In genomic region chr6:52185834-52186233, GRCm38 (mm10) we compare ENCODE assay signal across 19 mouse cellular contexts. TPM values are rescaled to one million over a fixed set of nuclear protein-coding genes. Genes with fewer than 3 reads are reported as not detected.
DNase-seq lines count a peak whose midpoint lies in the region; ATAC-seq and TF ChIP-seq lines count a peak whose summit lies in the region.
"Had no signal": no experiment of that assay in that cellular context is flagged by ENCODE, and none has a peak within 500 bp of the region (broad histone marks: within the 10 kb centered on the region; RNA-seq: fewer than 3 reads in every experiment).

No protein-coding gene starts in this region.

- H3K9me3 ChIP-seq in forebrain, embryonic 11.5 days (ENCODE audit: control insufficient read depth, low read length), result no peaks in the 10 kb centered on the region
- H3K9me3 ChIP-seq in forebrain, embryonic 16.5 days (ENCODE audit: control insufficient read depth, low read length), result no peaks in the 10 kb centered on the region; the same call in 1 of the 2 replicates
- no peaks in the 10 kb centered on the region for H3K9me3 ChIP-seq in heart, embryonic 11.5 days (replicated peaks; ENCODE audit: control insufficient read depth, low read length)
- H3K9me3 ChIP-seq: limb, embryonic 12.5 days; midbrain, embryonic 13.5 days had no signal

- H3K4me1 ChIP-seq in forebrain, embryonic 11.5 days (replicated peaks; ENCODE audit: control insufficient read depth, insufficient read depth, low read length), result no peaks in the 10 kb centered on the region
- no peaks in the 10 kb centered on the region; the same call in 1 of the 2 replicates for H3K4me1 ChIP-seq in forebrain, embryonic 16.5 days (replicated peaks; ENCODE audit: control insufficient read depth, insufficient read depth, low read length)
- H3K4me1 ChIP-seq in brown adipose tissue, adult 24 weeks (ENCODE audit: control insufficient read depth, insufficient read depth, insufficient read length, low read length), result peaks cover 28% of the 10 kb centered on the region
- H3K4me1 ChIP-seq in heart, adult 2 months (ENCODE audit: control insufficient read depth, insufficient read depth, low read length), result no peaks in the 10 kb centered on the region
- no peaks in the 10 kb centered on the region for H3K4me1 ChIP-seq in heart, embryonic 11.5 days (ENCODE audit: control insufficient read depth, insufficient read depth, low read length)

- H3K4me3 ChIP-seq in forebrain, embryonic 11.5 days (ENCODE audit: low read depth, low read length), result no peak overlapping the region
- H3K4me3 ChIP-seq in forebrain, embryonic 16.5 days (replicated peaks; ENCODE audit: low read length), result no peak overlapping the region
- H3K4me3 ChIP-seq in brown adipose tissue, adult 24 weeks (ENCODE audit: insufficient read depth, low read depth, low read length), result no peak overlapping the region
- no peak overlapping the region for H3K4me3 ChIP-seq in gastrocnemius, adult 2 months
- no peak overlapping the region for H3K4me3 ChIP-seq in heart, adult 2 months
- H3K4me3 ChIP-seq in heart, embryonic 11.5 days (ENCODE audit: low read depth, low read length), result no peak overlapping the region
- H3K4me3 ChIP-seq: midbrain, embryonic 13.5 days had no signal

- no peak for TF ChIP-seq EP300 in heart, adult 2 months (IDR thresholded peaks at IDR 0.05; ENCODE audit: insufficient read depth, low read depth, low read length)

- H3K27ac ChIP-seq in forebrain, embryonic 11.5 days (ENCODE audit: low read depth, low read length), result no peak overlapping the region
- H3K27ac ChIP-seq in forebrain, embryonic 16.5 days (ENCODE audit: low read length), result no peak overlapping the region
- H3K27ac ChIP-seq in brown adipose tissue, adult 24 weeks (replicated peaks; ENCODE audit: low read depth, low read length), result 0 out of 2 replicates have a peak overlapping the region, but pooled peaks have one; percentile 16
- no peak overlapping the region for H3K27ac ChIP-seq in gastrocnemius, adult 2 months
- H3K27ac ChIP-seq in heart, adult 2 months, result no peak overlapping the region
- H3K27ac ChIP-seq in heart, embryonic 11.5 days (ENCODE audit: low read depth, low read length), result no peak overlapping the region
- H3K27ac ChIP-seq: limb, embryonic 12.5 days; liver, embryonic 14.5 days; macrophage; midbrain, embryonic 13.5 days had no signal

- peak; percentile 46 for DNase-seq in forebrain, embryonic 11.5 days (ENCODE audit: low spot score)
- DNase-seq in kidney, adult 18-20 months, result peak; percentile 37
- peak; percentile 32 to 59 for DNase-seq in kidney, postnatal 25 days
- no peak for DNase-seq in gastrocnemius, adult 2 months
- no peak for DNase-seq in heart, adult 2 months
- DNase-seq: cerebellum, adult 9-10 months; heart, adult 18-20 months; right cerebral cortex, postnatal 4 days; thymus, postnatal 25 days had no signal

- intact Hi-C loops in gastrocnemius, adult 2 months (cut with DNase I), result no loop called here
- intact Hi-C loops in heart, adult 2 months (cut with DNase I), result no loop called here

- H3K4me2 ChIP-seq in forebrain, embryonic 11.5 days (ENCODE audit: low read depth, low read length, severe bottlenecking), result no peak overlapping the region
- no peak overlapping the region for H3K4me2 ChIP-seq in forebrain, embryonic 16.5 days (ENCODE audit: low read length)
- H3K4me2 ChIP-seq in heart, embryonic 11.5 days, result no peak overlapping the region
- H3K4me2 ChIP-seq: midbrain, embryonic 13.5 days had no signal

- WGBS in forebrain, embryonic 11.5 days, result 6% methylated on average over 3 of the region's 3 CpGs
- 5% methylated on average over 3 of the region's 3 CpGs for WGBS in forebrain, embryonic 16.5 days
- WGBS in heart, adult 2 months, result 22% methylated on average over 3 of the region's 3 CpGs
- WGBS in heart, embryonic 11.5 days (ENCODE audit: insufficient replicate concordance), result 14% methylated on average over 3 of the region's 3 CpGs

- TF ChIP-seq POLR2A in heart, adult 2 months (IDR thresholded peaks at IDR 0.05; ENCODE audit: insufficient read depth, low read depth, low read length), result no peak

- no peaks in the 10 kb centered on the region for H3K36me3 ChIP-seq in forebrain, embryonic 11.5 days (ENCODE audit: control insufficient read depth, insufficient read depth, low read length)
- no peaks in the 10 kb centered on the region for H3K36me3 ChIP-seq in forebrain, embryonic 16.5 days (ENCODE audit: control insufficient read depth, insufficient read depth)
- H3K36me3 ChIP-seq in heart, adult 2 months (ENCODE audit: control insufficient read depth, insufficient read depth, low read length), result no peaks in the 10 kb centered on the region
- H3K36me3 ChIP-seq in heart, embryonic 11.5 days (ENCODE audit: control insufficient read depth, insufficient read depth, low read length), result no peaks in the 10 kb centered on the region
- H3K36me3 ChIP-seq: midbrain, embryonic 13.5 days had no signal

- no peak for TF ChIP-seq CTCF in gastrocnemius, adult 2 months (IDR thresholded peaks at IDR 0.05)
- TF ChIP-seq CTCF in heart, adult 2 months (IDR thresholded peaks at IDR 0.05), result no peak

- H3K79me2 ChIP-seq in heart, adult 2 months (replicated peaks; ENCODE audit: control insufficient read depth, insufficient read depth, low read length), result no peaks in the 10 kb centered on the region

- no peak for ATAC-seq in forebrain, embryonic 11.5 days (replicated peaks; ENCODE audit: low FRiP score)
- no peak for ATAC-seq in forebrain, embryonic 16.5 days
- no peak for ATAC-seq in heart, embryonic 11.5 days (replicated peaks; ENCODE audit: insufficient number of reproducible peaks, low FRiP score, low TSS enrichment)
- ATAC-seq: forebrain, embryonic 14.5 days; midbrain, embryonic 13.5 days had no signal

- no peak overlapping the region for H3K9ac ChIP-seq in forebrain, embryonic 11.5 days (ENCODE audit: low read length)
- no peak overlapping the region for H3K9ac ChIP-seq in forebrain, embryonic 16.5 days (replicated peaks; ENCODE audit: low read depth, low read length)
- H3K9ac ChIP-seq in heart, adult 2 months (ENCODE audit: low read depth, low read length), result no peak overlapping the region
- no peak overlapping the region for H3K9ac ChIP-seq in heart, embryonic 11.5 days (ENCODE audit: low read depth, low read length)
- H3K9ac ChIP-seq: limb, embryonic 12.5 days; liver, embryonic 14.5 days; midbrain, embryonic 13.5 days had no signal

- peaks cover 100% of the 10 kb centered on the region for H3K27me3 ChIP-seq in forebrain, embryonic 11.5 days (ENCODE audit: control insufficient read depth, insufficient read depth, low read length)
- peaks cover 98% of the 10 kb centered on the region for H3K27me3 ChIP-seq in forebrain, embryonic 16.5 days (replicated peaks; ENCODE audit: control insufficient read depth, insufficient read depth, low read length)
- H3K27me3 ChIP-seq in heart, adult 2 months (ENCODE audit: control insufficient read depth, insufficient read depth, low read length), result peaks cover 18% of the 10 kb centered on the region
- peaks cover 100% of the 10 kb centered on the region for H3K27me3 ChIP-seq in heart, embryonic 11.5 days (ENCODE audit: control insufficient read depth, insufficient read depth, low read length)

RNA-seq across cellular contexts. Expression of gene Hoxa4, which starts 5.7 kb away (rescaled TPM):
- polyA plus RNA-seq in forebrain, embryonic 11.5 days (2014; fragmentation: Nextera tagmentation; extraction: Ambion mirVana), result not detected in 2 replicates
- polyA plus RNA-seq in forebrain, embryonic 16.5 days (2015; fragmentation: Nextera tagmentation; extraction: Ambion mirVana), result not detected in 2 replicates
- 14.0 and 26.4 TPM in 2 replicates for polyA plus RNA-seq in brown adipose tissue, adult 24 weeks (2012; ENCODE audit: insufficient read depth, insufficient read length, missing spikeins)
- 1 to 10 TPM; 2.7 to 3.3 TPM for total RNA-seq in gastrocnemius, adult 2 months (2021)
- under 1 TPM; 0.14 to 0.34 TPM for total RNA-seq in heart, adult 2 months (2021)
- polyA plus RNA-seq in heart, adult 2 months (2012; rRNA removed), result 0.76 and 0.84 TPM in 2 replicates
- polyA plus RNA-seq in heart, embryonic 11.5 days (2014; fragmentation: Nextera tagmentation; extraction: Ambion mirVana), result 0.68 and 1.4 TPM in 2 replicates
- total RNA-seq: layer of hippocampus, postnatal 25 days had no signal
- polyA plus RNA-seq: forebrain, embryonic 14.5 days; midbrain, embryonic 13.5 days had no signal

RNA-seq across cellular contexts. Expression of gene 5730596B20Rik, which starts 8.5 kb away (rescaled TPM):
- polyA plus RNA-seq in forebrain, embryonic 11.5 days (2014; fragmentation: Nextera tagmentation; extraction: Ambion mirVana), result not detected in 2 replicates
- not detected in 2 replicates for polyA plus RNA-seq in forebrain, embryonic 16.5 days (2015; fragmentation: Nextera tagmentation; extraction: Ambion mirVana)
- not detected in 2 replicates for polyA plus RNA-seq in brown adipose tissue, adult 24 weeks (2012; ENCODE audit: insufficient read depth, insufficient read length, missing spikeins)
- under 1 TPM in 1 of 2 experiments, not detected in 1; 0.10 TPM for total RNA-seq in gastrocnemius, adult 2 months (2021)
- not detected for total RNA-seq in heart, adult 2 months (2021)
- not detected in 2 replicates for polyA plus RNA-seq in heart, adult 2 months (2012; rRNA removed)
- 0.45 and 0.57 TPM in 2 replicates for polyA plus RNA-seq in heart, embryonic 11.5 days (2014; fragmentation: Nextera tagmentation; extraction: Ambion mirVana)
- total RNA-seq: heart, adult 18-20 months; heart, postnatal 25 days; layer of hippocampus, postnatal 25 days had no signal
- polyA plus RNA-seq: forebrain, embryonic 14.5 days; macrophage; midbrain, embryonic 13.5 days had no signal

RNA-seq across cellular contexts. Expression of gene Hoxa5, which starts 18.6 kb away (rescaled TPM):
- polyA plus RNA-seq in forebrain, embryonic 11.5 days (2014; fragmentation: Nextera tagmentation; extraction: Ambion mirVana), result not detected in 2 replicates
- not detected in 2 replicates for polyA plus RNA-seq in forebrain, embryonic 16.5 days (2015; fragmentation: Nextera tagmentation; extraction: Ambion mirVana)
- 35.9 and 39.4 TPM in 2 replicates for polyA plus RNA-seq in brown adipose tissue, adult 24 weeks (2012; ENCODE audit: insufficient read depth, insufficient read length, missing spikeins)
- 1 to 10 TPM; 2.2 to 2.9 TPM for total RNA-seq in gastrocnemius, adult 2 months (2021)
- total RNA-seq in heart, adult 2 months (2021), result under 1 TPM; 0.26 to 0.45 TPM
- polyA plus RNA-seq in heart, adult 2 months (2012; rRNA removed), result 0.94 and 0.96 TPM in 2 replicates
- polyA plus RNA-seq in heart, embryonic 11.5 days (2014; fragmentation: Nextera tagmentation; extraction: Ambion mirVana), result 2.4 and 2.6 TPM in 2 replicates
- total RNA-seq: layer of hippocampus, postnatal 25 days had no signal
- polyA plus RNA-seq: forebrain, embryonic 14.5 days had no signal

RNA-seq across cellular contexts. Expression of gene Hoxa2, which starts 21.2 kb away (rescaled TPM):
- not detected in 2 replicates for polyA plus RNA-seq in forebrain, embryonic 11.5 days (2014; fragmentation: Nextera tagmentation; extraction: Ambion mirVana)
- polyA plus RNA-seq in forebrain, embryonic 16.5 days (2015; fragmentation: Nextera tagmentation; extraction: Ambion mirVana), result not detected in 2 replicates
- polyA plus RNA-seq in brown adipose tissue, adult 24 weeks (2012; ENCODE audit: insufficient read depth, insufficient read length, missing spikeins), result 2.9 TPM in 1 of 2 replicates, not detected in the other
- total RNA-seq in gastrocnemius, adult 2 months (2021), result under 1 TPM; 0.47 to 0.56 TPM
- total RNA-seq in heart, adult 2 months (2021), result under 1 TPM; 0.11 to 0.21 TPM
- polyA plus RNA-seq in heart, adult 2 months (2012; rRNA removed), result 0.84 TPM in 1 of 2 replicates, not detected in the other
- polyA plus RNA-seq in heart, embryonic 11.5 days (2014; fragmentation: Nextera tagmentation; extraction: Ambion mirVana), result 3.5 and 3.6 TPM in 2 replicates
- total RNA-seq: layer of hippocampus, postnatal 25 days had no signal
- polyA plus RNA-seq: forebrain, embryonic 14.5 days; macrophage; midbrain, embryonic 13.5 days had no signal

RNA-seq across cellular contexts. Expression of gene Hoxa6, which starts 22.7 kb away (rescaled TPM):
- not detected in 2 replicates for polyA plus RNA-seq in forebrain, embryonic 11.5 days (2014; fragmentation: Nextera tagmentation; extraction: Ambion mirVana)
- not detected in 2 replicates for polyA plus RNA-seq in forebrain, embryonic 16.5 days (2015; fragmentation: Nextera tagmentation; extraction: Ambion mirVana)
- polyA plus RNA-seq in brown adipose tissue, adult 24 weeks (2012; ENCODE audit: insufficient read depth, insufficient read length, missing spikeins), result not detected in 2 replicates
- total RNA-seq in gastrocnemius, adult 2 months (2021), result 1 to 10 TPM; 2.6 to 2.7 TPM
- total RNA-seq in heart, adult 2 months (2021), result not detected
- polyA plus RNA-seq in heart, adult 2 months (2012; rRNA removed), result not detected in 2 replicates
- not detected in 2 replicates for polyA plus RNA-seq in heart, embryonic 11.5 days (2014; fragmentation: Nextera tagmentation; extraction: Ambion mirVana)
- total RNA-seq: heart, adult 18-20 months; heart, postnatal 25 days; layer of hippocampus, postnatal 25 days had no signal
- polyA plus RNA-seq: forebrain, embryonic 14.5 days; liver, embryonic 14.5 days; macrophage; midbrain, embryonic 13.5 days had no signal

Comparison
In these comparisons a context has a peak if more than half of its experiments do, and no peak if none do; other contexts are left out.
1. DNase-seq: peak in forebrain, embryonic 11.5 days (single experiment), kidney, adult 18-20 months (single experiment) and kidney, postnatal 25 days (2 of 2); none in gastrocnemius, adult 2 months (single experiment) and heart, adult 2 months (0 of 2).
2. RNA of gene Hoxa5, which starts 18.6 kb away (polyA plus RNA-seq): 35.9 to 39.4 TPM in brown adipose tissue, adult 24 weeks; 2.4 to 2.6 TPM in heart, embryonic 11.5 days, 0.94 to 0.96 TPM in heart, adult 2 months, not detected in forebrain, embryonic 11.5 days and not detected in forebrain, embryonic 16.5 days; every median in the first group is over 10 times any median in the second.